Mouse (Mus musculus): ENCODE data around the gene Vmn1r107. TPM values are rescaled to one million over a fixed set of nuclear protein-coding genes. Genes with fewer than 3 reads are reported as not detected.
"Not testable (repeated sequence)": the region's sequence is repeated elsewhere in the genome, so short reads cannot be mapped to it uniquely, and the experiment has no call there.

Gene Vmn1r107
- not detected in 2 replicates for polyA plus RNA-seq (2012; rRNA removed)

DNA sequence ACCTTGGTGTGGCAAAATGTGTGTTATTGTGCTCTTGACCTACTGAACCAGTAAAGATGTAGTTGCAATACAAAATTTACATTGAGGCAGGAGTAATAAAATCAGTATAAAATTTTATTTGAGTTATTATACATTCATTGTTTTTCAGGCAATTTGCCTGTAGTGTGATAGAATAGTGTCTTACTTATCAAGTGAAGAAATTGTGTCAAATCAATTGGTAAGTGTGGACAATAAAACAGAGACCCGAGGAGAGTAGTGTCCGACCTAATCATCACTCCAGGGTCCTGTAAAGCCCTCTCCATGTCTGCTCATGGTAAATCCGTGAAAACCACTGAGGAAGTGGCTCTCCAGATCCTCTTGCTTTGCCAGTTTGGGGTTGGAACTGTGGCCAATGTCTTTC is at the start of gene Vmn1r107:
Gene Vmn1r107, plus strand, starts transcription at position 301 of the 400 bp plus-strand sequence.
- H3K4me3 ChIP-seq (ENCODE audit: insufficient read depth, low read length); H3K4me1 ChIP-seq (ENCODE audit: control insufficient read depth, insufficient read depth, low read length); H3K27ac ChIP-seq (ENCODE audit: insufficient read depth, low read length): not testable (repeated sequence)

GRCm38 (mm10) chr7:20703116-20703515 is 34.4 kb downstream of the Vmn1r107 start, which contains the start of gene Vmn1r111:
TSS of gene Vmn1r111 (minus strand) at chr7:20703216.
- not testable (repeated sequence) for H3K4me3 ChIP-seq (ENCODE audit: insufficient read depth, low read length); H3K27ac ChIP-seq (ENCODE audit: insufficient read depth, low read length); H3K4me1 ChIP-seq (ENCODE audit: control insufficient read depth, insufficient read depth, low read length)

Other genes starting within 250 kb of the Vmn1r107 start
- gene Vmn1r101, start 226.3 kb upstream of the Vmn1r107 start, polyA plus RNA-seq (2012; rRNA removed): not detected in 2 replicates
- gene Gm10670, start 194.0 kb upstream of the Vmn1r107 start, polyA plus RNA-seq (2012; rRNA removed): not detected in 2 replicates
- gene Vmn1r103, start 158.4 kb upstream of the Vmn1r107 start, polyA plus RNA-seq (2012; rRNA removed): not detected in 2 replicates
- gene Vmn1r104, start 135.1 kb upstream of the Vmn1r107 start, polyA plus RNA-seq (2012; rRNA removed): not detected in 2 replicates
- not detected in 2 replicates for gene Gm5726, start 123.2 kb upstream of the Vmn1r107 start, polyA plus RNA-seq (2012; rRNA removed)
- not detected in 2 replicates for gene Gm4141, start 92.7 kb upstream of the Vmn1r107 start, polyA plus RNA-seq (2012; rRNA removed)
- not detected in 2 replicates for gene Gm4513, start 69.9 kb upstream of the Vmn1r107 start, polyA plus RNA-seq (2012; rRNA removed)
- gene Vmn1r111, start 34.3 kb downstream of the Vmn1r107 start, polyA plus RNA-seq (2012; rRNA removed): not detected in 2 replicates
- gene Gm10668, start 61.7 kb downstream of the Vmn1r107 start, polyA plus RNA-seq (2012; rRNA removed): not detected in 2 replicates
- not detected in 2 replicates for gene Vmn1r112, start 102.3 kb downstream of the Vmn1r107 start, polyA plus RNA-seq (2012; rRNA removed)
- not detected in 2 replicates for gene Vmn1r113, start 118.4 kb downstream of the Vmn1r107 start, polyA plus RNA-seq (2012; rRNA removed)
- not detected in 2 replicates for gene Vmn1r114, start 143.3 kb downstream of the Vmn1r107 start, polyA plus RNA-seq (2012; rRNA removed)
- not detected in 2 replicates for gene Vmn1r115, start 176.1 kb downstream of the Vmn1r107 start, polyA plus RNA-seq (2012; rRNA removed)
- not detected in 2 replicates for gene Vmn1r116, start 203.3 kb downstream of the Vmn1r107 start, polyA plus RNA-seq (2012; rRNA removed)
- not detected in 2 replicates for gene Vmn1r117, start 215.2 kb downstream of the Vmn1r107 start, polyA plus RNA-seq (2012; rRNA removed)
- not detected in 2 replicates for gene Vmn1r118, start 243.4 kb downstream of the Vmn1r107 start, polyA plus RNA-seq (2012; rRNA removed)

Data from cortical plate, adult 2 months (tissue).